Mouse (Mus musculus) heart, postnatal 0 days (tissue): ENCODE results near the gene Shkbp1.

Experiments used
- CTCF ChIP-seq: IDR thresholded peaks from 2 replicates; pipeline ENCODE4 v1.5.1; 2016; ENCODE audit warnings: antibody characterized with exemption, control low read depth, low read depth
- EP300 ChIP-seq: IDR thresholded peaks from 2 replicates; pipeline ENCODE4 v1.6.1; 2016; ENCODE audit warnings: antibody characterized with exemption, low read depth

DNA sequence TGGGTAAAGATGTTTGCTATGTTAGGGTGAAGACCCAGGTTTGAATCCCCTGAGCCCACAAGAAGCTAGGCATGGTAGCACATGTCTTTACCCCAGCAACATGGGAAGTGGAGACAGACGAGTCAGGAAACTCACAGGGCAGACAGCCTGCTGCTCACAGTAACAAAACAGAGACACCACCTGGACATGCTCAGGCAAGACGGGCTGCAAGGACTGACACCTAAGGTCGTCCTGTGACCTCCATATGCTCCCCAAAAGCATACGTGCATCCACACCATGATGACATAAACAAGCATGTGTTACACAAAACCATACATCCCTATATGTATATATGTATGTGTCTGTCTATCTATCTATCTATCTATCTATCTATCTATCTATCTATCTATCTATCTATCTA, 25.7 kb upstream of the Shkbp1 start:
- TF ChIP-seq CTCF (no peak), EP300 (no peak)
